Mouse (Mus musculus) liver, postnatal 0 days (tissue): ENCODE results near the gene Lhx3. TPM values are rescaled to one million over a fixed set of nuclear protein-coding genes. Genes with fewer than 3 reads are reported as not detected.

ENCODE experiments used
- ATAC-seq: fragments of 200-750 bp; cut with Nextera tagmentation; 2 replicates; pipeline ENCODE4 v1.8.0; 2017; ENCODE audit warnings: mild to moderate bottlenecking, moderate library complexity
- DNase-seq: peaks from one replicate; pipeline ENCODE4 v3.0.0-alpha.2; 2016
- H3K27ac ChIP-seq: fragments of 300-500 bp; sonication (generic); 2 replicates; pipeline ENCODE4 v1.5.1; 2014; ENCODE audit warnings: antibody characterized with exemption, moderate library complexity, mild to moderate bottlenecking, low read depth
- H3K27me3 ChIP-seq: fragments of 300-500 bp; sonication (generic); 2 replicates; pipeline ENCODE4 v1.6.1; 2014; ENCODE audit warnings: low read length, control low read depth, mixed read lengths; ENCODE audit not compliant: insufficient read depth
- H3K36me3 ChIP-seq: fragments of 300-500 bp; sonication (generic); replicated peaks from 2 replicates; pipeline ENCODE4 v1.6.1; 2014; ENCODE audit warnings: mild to moderate bottlenecking, control low read depth, low read length, moderate library complexity, mixed read lengths; ENCODE audit not compliant: insufficient read depth
- H3K4me1 ChIP-seq: fragments of 300-500 bp; sonication (generic); 2 replicates; pipeline ENCODE4 v1.6.1; 2014; ENCODE audit warnings: antibody characterized with exemption, mild to moderate bottlenecking, control low read depth; ENCODE audit not compliant: insufficient read depth
- H3K4me2 ChIP-seq: fragments of 300-500 bp; sonication (generic); 2 replicates; pipeline ENCODE4 v1.6.1; 2014; ENCODE audit warnings: low read depth, mild to moderate bottlenecking, low read length, moderate library complexity, mixed read lengths
- H3K4me3 ChIP-seq: fragments of 300-500 bp; sonication (generic); 2 replicates; pipeline ENCODE4 v1.5.1; 2014; ENCODE audit warnings: low read depth, low read length
- H3K9ac ChIP-seq: fragments of 300-500 bp; sonication (generic); replicated peaks from 2 replicates; pipeline ENCODE4 v1.6.1; 2014; ENCODE audit warnings: mild to moderate bottlenecking, moderate library complexity
- H3K9me3 ChIP-seq: fragments of 300-500 bp; sonication (generic); 2 replicates; pipeline ENCODE4 v1.6.1; 2016; ENCODE audit warnings: mild to moderate bottlenecking, control low read depth, low read length, mixed read lengths
- CTCF ChIP-seq: sonication (generic); IDR thresholded peaks from 2 replicates; pipeline ENCODE4 v1.5.1; 2016; ENCODE audit warnings: antibody characterized with exemption, low read depth
- EP300 ChIP-seq: IDR thresholded peaks from 2 replicates; pipeline ENCODE4 v1.6.1; 2016; ENCODE audit warnings: antibody characterized with exemption, low read depth, mild to moderate bottlenecking
- WGBS: fragments of 180-500 bp; shearing (Covaris S2); extraction: QIAGEN DNeasy Blood & Tissue Kit; methylation state at CpG from one replicate; pipeline ENCODE4 v1.1.7; 2014; ENCODE audit not compliant: insufficient replicate concordance; 5-methylcytosine and 5-hydroxymethylcytosine counted together
- polyA plus RNA-seq: library from polyadenylated mRNA; unstranded; fragments of >200 nt; fragmentation: Nextera tagmentation; extraction: Ambion mirVana; gene quantifications from 2 replicates; pipeline ENCODE4 v1.2.1, GENCODE M21; 2015

Gene Lhx3
- polyA plus RNA-seq, 1 experiment from 2014 or later, result not detected

DNA sequence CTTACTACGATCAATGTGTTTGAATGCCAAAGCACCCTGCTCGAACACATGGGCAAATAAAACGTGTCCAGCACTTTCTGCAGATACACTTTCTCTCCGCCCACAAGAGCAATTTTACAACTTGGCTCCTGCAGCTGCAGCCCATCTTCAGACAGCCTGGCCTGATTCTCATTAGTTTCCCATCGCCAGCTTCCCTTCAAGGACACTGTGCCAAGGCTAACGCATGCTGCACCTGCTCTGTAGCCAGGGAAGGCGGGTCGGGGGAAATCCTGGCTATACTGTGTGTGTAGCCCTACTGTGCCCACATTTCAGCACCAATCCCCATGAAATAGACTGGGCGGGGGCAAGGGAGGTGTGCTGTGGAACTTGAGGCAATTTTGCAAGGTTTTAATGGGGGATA, 32.2 kb upstream of the Lhx3 start:
- no peak for TF ChIP-seq EP300
- TF ChIP-seq CTCF, result no peak
- no peak overlapping the region for H3K4me2 ChIP-seq
- no peaks in the 10 kb centered on the region for H3K9me3 ChIP-seq
- no peak overlapping the region for H3K4me3 ChIP-seq
- no peaks in the 10 kb centered on the region for H3K36me3 ChIP-seq
- no peak overlapping the region for H3K9ac ChIP-seq
- 57% methylated on average over 9 of the region's 9 CpGs for WGBS
- peaks cover 11% of the 10 kb centered on the region for H3K4me1 ChIP-seq
- ATAC-seq (no peak), DNase-seq (no peak)
- H3K27ac ChIP-seq, result no peak overlapping the region
- H3K27me3 ChIP-seq, result no peaks in the 10 kb centered on the region

DNA sequence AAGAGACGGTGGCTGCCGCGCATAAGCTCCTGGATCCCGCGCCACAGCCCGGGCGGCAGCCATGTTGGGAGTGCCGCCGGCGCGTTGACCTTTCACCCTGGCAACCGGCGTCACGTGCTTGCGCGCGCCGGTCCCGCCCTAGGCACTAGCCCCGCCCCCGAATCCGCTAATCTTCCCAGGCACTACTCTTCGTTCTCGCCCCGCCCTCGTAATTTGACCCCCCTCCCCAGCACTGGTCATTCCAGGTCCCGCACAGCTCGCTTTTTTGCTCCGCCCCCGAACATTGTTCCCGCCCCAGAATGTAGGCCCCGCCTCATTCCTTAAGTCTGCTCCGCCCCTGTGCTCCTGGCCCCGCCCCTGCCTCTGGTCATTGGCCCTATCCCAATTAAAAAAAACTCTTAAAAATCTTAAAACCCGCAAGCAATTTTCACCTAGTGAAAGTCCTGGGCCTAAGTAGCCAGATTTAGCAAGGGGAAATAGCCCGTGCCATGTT, 29.2 kb upstream of the Lhx3 start, which contains the start of gene Qsox2:
Gene Qsox2, minus strand, starts transcription at position 236 of the 493 bp plus-strand sequence.
- no peaks in the 10 kb centered on the region for H3K27me3 ChIP-seq
- H3K9me3 ChIP-seq, result no peaks in the 10 kb centered on the region
- H3K9ac ChIP-seq, result peak within 1 kb of the TSS; percentile 93
- H3K36me3 ChIP-seq, result no peaks in the 10 kb centered on the region
- peak within 1 kb of the TSS; percentile 94 for H3K4me3 ChIP-seq
- H3K4me2 ChIP-seq, result peak within 1 kb of the TSS; percentile 99
- TF ChIP-seq EP300, result peak; percentile 36; the same call in 1 of the 2 replicates
- no peak for TF ChIP-seq CTCF
- H3K27ac ChIP-seq, result peak within 1 kb of the TSS; percentile 78
- ATAC-seq (peak; percentile 91), DNase-seq (peak; percentile 95)
- WGBS, result 1% methylated on average over 28 of the region's 36 CpGs
- H3K4me1 ChIP-seq, result peaks cover 24% of the 10 kb centered on the region

- ATAC-seq, result peak; percentile 65
- WGBS, result under 1% methylated on average over 51 of the region's 51 CpGs
- Histone ChIP-seq H3K36me3 (no peaks in the 10 kb centered on the region), H3K27me3 (no peaks in the 10 kb centered on the region), H3K9me3 (no peaks in the 10 kb centered on the region), H3K27ac (peak overlapping the region; percentile 78), H3K4me1 (peaks cover 24% of the 10 kb centered on the region), H3K4me2 (peak overlapping the region; percentile 99), H3K4me3 (peak overlapping the region; percentile 94), H3K9ac (peak overlapping the region; percentile 93)
- no peak for DNase-seq
- TF ChIP-seq CTCF, result no peak
- no peak for TF ChIP-seq EP300
Measured at GRCm38 (mm10) chr2:26236681-26237289, 28.7 kb upstream of the Lhx3 start.

GRCm38 (mm10) chr2:26234771-26235170, 26.7 kb upstream of the Lhx3 start:
- no peaks in the 10 kb centered on the region for H3K27me3 ChIP-seq
- TF ChIP-seq CTCF, result no peak
- TF ChIP-seq EP300, result no peak
- peaks cover 24% of the 10 kb centered on the region for H3K4me1 ChIP-seq
- DNase-seq, result no peak
- no peak overlapping the region for H3K4me2 ChIP-seq
- no peak overlapping the region for H3K27ac ChIP-seq
- no peaks in the 10 kb centered on the region for H3K36me3 ChIP-seq
- 77% methylated on average over 2 of the region's 2 CpGs for WGBS
- no peaks in the 10 kb centered on the region for H3K9me3 ChIP-seq
- no peak overlapping the region for H3K9ac ChIP-seq
- H3K4me3 ChIP-seq, result no peak overlapping the region
- no peak for ATAC-seq

DNA sequence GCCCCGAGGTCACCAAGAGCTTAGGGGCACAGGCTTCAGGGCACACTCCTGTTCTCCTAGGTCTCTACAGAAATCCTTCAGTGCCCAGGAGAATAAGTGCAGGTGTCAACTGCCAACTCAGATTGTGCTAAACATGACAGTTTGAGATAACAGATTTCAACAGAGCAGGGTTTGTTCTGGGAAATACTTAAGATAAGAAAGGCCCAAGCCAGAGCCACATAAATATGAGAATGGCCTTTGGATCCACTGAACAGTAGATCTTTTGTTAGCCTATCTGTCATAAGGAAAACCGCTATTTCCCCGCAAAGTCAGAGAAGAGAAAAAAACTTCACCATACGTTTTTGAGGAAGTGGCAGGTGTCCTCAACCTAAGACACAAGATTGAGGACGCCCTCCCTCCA, 26.2 kb upstream of the Lhx3 start:
- Histone ChIP-seq H3K4me1 (peaks cover 24% of the 10 kb centered on the region), H3K27me3 (no peaks in the 10 kb centered on the region), H3K27ac (no peak overlapping the region), H3K36me3 (no peaks in the 10 kb centered on the region), H3K9ac (no peak overlapping the region), H3K4me2 (no peak overlapping the region), H3K9me3 (no peaks in the 10 kb centered on the region), H3K4me3 (no peak overlapping the region)
- DNase-seq, result no peak
- no peak for ATAC-seq
- 63% methylated on average over 5 of the region's 5 CpGs for WGBS
- TF ChIP-seq EP300 (peak; percentile 71; the same call in 1 of the 2 replicates), CTCF (no peak)

DNA sequence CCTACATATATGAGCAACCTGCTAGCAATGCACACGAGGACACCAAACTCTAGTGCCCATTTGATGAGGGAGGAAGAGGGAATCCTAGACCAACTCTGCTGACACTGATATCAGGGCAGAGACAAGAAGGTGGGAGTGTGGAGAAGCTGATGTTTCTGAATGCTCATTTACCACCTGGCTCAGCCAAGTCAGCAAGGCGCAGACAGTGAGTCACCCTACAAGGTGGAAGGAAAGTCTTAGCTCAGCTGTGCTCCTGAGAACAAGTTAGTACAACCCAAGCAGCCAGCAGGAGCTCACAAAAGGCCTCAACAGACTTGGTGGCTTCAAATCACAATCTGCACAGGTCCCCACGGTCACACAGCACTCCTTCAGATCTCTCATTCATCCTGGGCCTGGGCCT, 23.3 kb upstream of the Lhx3 start:
- TF ChIP-seq EP300, result no peak
- no peak for TF ChIP-seq CTCF
- Histone ChIP-seq H3K27me3 (no peaks in the 10 kb centered on the region), H3K9me3 (no peaks in the 10 kb centered on the region), H3K9ac (no peak overlapping the region), H3K4me1 (peaks cover 19% of the 10 kb centered on the region), H3K4me3 (no peak overlapping the region), H3K36me3 (no peaks in the 10 kb centered on the region), H3K4me2 (no peak overlapping the region), H3K27ac (no peak overlapping the region)
- ATAC-seq (no peak), DNase-seq (no peak)
- 67% methylated on average over 3 of the region's 3 CpGs for WGBS
